Mouse (Mus musculus) spleen, adult 2 months (tissue): ENCODE results near the gene Cdc25b.

Source experiments
- CTCF ChIP-seq: fragments of 200-500 bp; IDR thresholded peaks from 2 replicates; pipeline ENCODE4 v1.5.1; 2011; ENCODE audit warnings: mild to moderate bottlenecking, inconsistent platforms; ENCODE audit not compliant: insufficient read depth, insufficient read length, insufficient replicate concordance; ENCODE audit errors: extremely low read depth
- POLR2A ChIP-seq: fragments of 200-500 bp; IDR thresholded peaks from 2 replicates; pipeline ENCODE4 v1.6.1; 2011; ENCODE audit warnings: low read depth, low read length, inconsistent platforms

DNA sequence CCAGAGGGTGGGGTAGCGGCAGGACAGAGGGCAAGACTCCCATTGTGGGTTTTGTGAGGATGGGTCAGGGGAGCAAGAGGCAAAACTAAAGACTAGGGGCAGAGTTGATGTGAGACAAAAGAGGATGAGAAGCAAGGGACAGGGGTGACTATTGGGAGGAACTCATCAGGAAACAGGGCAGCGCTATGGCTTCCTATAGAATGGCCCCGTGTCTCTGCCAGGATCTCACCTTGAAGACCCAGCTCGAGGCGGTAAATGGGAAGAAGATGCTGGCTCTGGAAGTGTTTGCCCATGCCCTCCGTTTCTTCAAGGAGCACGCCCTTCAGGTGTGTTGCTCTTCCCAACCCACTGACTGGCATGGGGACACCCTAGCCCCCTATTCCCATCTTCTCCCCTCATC lies 48.0 kb upstream of the Cdc25b start:
- TF ChIP-seq POLR2A (no peak), CTCF (no peak)
